Mouse (Mus musculus): ENCODE measurements around the gene Gatb.

DNA sequence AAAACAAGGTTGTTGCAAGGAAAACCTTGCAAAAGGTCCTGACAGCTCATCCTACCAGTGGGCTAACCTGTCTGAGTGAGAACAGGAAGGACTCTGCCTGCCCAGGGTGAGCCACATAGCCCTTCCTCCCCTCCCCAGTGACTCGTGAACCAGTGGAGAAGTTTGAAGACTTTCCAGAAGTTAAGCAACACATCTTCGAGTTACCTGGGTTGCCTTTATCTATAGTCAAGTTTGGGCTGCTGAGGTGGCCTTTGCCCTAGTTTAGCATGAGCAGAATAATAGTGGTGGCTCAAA is 61.2 kb downstream of the Gatb start:
- TF ChIP-seq TAL1 (conservative IDR thresholded peaks at IDR 0.05; ENCODE audit: low read depth, low read length), result no peak
- TF ChIP-seq CTCF (IDR thresholded peaks at IDR 0.05; ENCODE audit: low read depth, low read length), result no peak
- TF ChIP-seq GATA1 (IDR thresholded peaks at IDR 0.05; ENCODE audit: borderline replicate concordance, low read length), result no peak
